Mouse (Mus musculus) brain, embryonic 14.5 days (tissue): ENCODE data around the gene Disp2.

Experiments
- CTCF ChIP-seq: fragments of 200-500 bp; IDR thresholded peaks from 2 replicates; pipeline ENCODE4 v1.5.1; 2012; ENCODE audit warnings: inconsistent platforms, mild to moderate bottlenecking, moderate library complexity, borderline replicate concordance; ENCODE audit not compliant: insufficient read depth, insufficient read length; ENCODE audit errors: extremely low read depth
- POLR2A ChIP-seq: fragments of 200-500 bp; IDR thresholded peaks from 2 replicates; pipeline ENCODE4 v1.6.1; 2012; ENCODE audit warnings: mild to moderate bottlenecking, inconsistent platforms, borderline replicate concordance; ENCODE audit not compliant: poor library complexity, insufficient read depth, insufficient read length, severe bottlenecking; ENCODE audit errors: extremely low read depth

DNA sequence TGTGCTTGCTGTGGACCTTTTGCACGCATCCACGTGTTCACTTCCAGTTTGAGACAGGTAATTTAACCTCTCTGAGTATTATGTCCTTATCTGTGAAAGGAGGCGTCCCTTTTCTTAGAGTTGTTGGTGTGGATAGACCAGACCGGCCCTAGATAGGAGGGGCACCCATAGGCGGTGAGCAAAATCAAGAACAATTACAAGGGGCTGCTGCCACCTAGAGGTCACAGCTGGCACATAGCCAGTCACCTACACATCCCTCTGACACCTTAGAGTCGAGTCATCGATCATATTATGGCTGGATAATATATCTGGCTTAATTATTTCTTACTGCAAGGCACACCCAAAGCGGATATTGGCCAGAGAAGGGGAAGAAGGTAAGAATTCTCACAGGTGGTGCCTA is 19.7 kb upstream of the Disp2 start:
- peak; percentile 80 for TF ChIP-seq CTCF
- no peak for TF ChIP-seq POLR2A
